Mouse (Mus musculus) thymus, adult 18-20 months (tissue): ENCODE measurements around the gene Zfp969.
"Not testable (repeated sequence)": the region's sequence is repeated elsewhere in the genome, so short reads cannot be mapped to it uniquely, and the experiment has no call there.

Experiments
- DNase-seq, 2 experiments: peaks; one replicate each; pipeline ENCODE4 v3.0.0; 2022; ENCODE audit warnings: mixed read lengths in 2 of 2

Gene Zfp969

DNA sequence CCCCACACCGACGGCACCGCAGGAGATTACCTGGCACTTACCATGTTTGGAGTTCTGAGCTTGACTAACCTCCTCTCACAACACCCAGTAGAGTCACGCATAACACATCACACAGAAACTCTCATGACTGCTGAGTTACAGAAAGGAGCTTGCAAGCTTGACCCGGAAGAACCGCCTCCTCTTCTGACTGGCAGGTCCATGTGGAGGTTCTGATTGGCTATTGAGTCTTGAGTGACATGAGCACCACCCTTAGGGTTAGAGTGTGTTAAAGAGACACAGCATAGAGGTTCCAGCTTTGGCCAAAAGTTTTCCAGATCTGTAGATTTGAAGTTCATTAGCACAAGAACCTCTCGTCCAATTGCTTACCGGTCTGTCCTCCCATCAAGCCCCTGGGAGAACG is at the start of gene Zfp969:
Zfp969 (minus strand) TSS at position 101 of the 400 bp plus-strand sequence.
- not testable (repeated sequence) for DNase-seq

DNA sequence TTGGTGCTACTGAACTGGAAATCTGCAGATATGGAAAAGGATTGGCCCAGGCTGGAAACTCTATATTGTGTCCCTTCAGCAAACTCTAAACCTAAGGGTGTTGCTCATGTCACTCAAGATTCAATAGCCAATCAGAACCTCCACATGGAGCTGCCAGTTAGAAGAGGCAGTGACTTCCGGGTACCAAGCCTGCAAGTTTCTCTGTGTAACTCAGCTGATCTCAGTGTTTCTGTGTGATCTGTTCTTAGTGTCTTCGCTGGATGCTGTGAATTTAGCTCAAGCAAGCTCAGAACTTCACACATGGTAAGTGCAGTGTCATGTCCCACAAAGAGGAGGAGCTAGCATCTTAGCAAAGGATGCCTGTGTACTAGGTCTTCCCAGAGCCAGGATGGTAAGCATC is 37.8 kb upstream of the Zfp969 start, which contains the start of gene Gm2007:
Gm2007 (plus strand) TSS at position 301 of the 400 bp plus-strand sequence.
- not testable (repeated sequence) for DNase-seq

DNA sequence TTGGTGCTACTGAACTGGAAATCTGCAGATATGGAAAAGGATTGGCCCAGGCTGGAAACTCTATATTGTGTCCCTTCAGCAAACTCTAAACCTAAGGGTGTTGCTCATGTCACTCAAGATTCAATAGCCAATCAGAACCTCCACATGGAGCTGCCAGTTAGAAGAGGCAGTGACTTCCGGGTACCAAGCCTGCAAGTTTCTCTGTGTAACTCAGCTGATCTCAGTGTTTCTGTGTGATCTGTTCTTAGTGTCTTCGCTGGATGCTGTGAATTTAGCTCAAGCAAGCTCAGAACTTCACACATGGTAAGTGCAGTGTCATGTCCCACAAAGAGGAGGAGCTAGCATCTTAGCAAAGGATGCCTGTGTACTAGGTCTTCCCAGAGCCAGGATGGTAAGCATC is 59.8 kb downstream of the Zfp969 start, which contains the start of gene Gm11007:
Gm11007 (plus strand) TSS at position 301 of the 400 bp plus-strand sequence.
- not testable (repeated sequence) for DNase-seq
